Mouse (Mus musculus) urinary bladder, adult 2 months (tissue): Measurements from ENCODE around the gene Rundc1. TPM values are rescaled to one million over a fixed set of nuclear protein-coding genes. Genes with fewer than 3 reads are reported as not detected.

Experiments
- polyA plus RNA-seq: library from polyadenylated mRNA; depleted of rRNA; stranded (reverse); fragments of >200 nt; gene quantifications from 2 replicates; pipeline ENCODE4 v1.2.3, GENCODE M21; 2012; rRNA removed

Rundc1 gene
- polyA plus RNA-seq, 1 experiment: 22.9 TPM

Other genes with a start within 250 kb of the Rundc1 start
- 0.19 and 0.21 TPM in 2 replicates for gene Ccr10, start 249.6 kb upstream of the Rundc1 start, polyA plus RNA-seq
- 45.0 and 45.7 TPM in 2 replicates for gene Ezh1, start 198.6 kb upstream of the Rundc1 start, polyA plus RNA-seq
- 79.5 and 82.0 TPM in 2 replicates for gene Ramp2, start 179.1 kb upstream of the Rundc1 start, polyA plus RNA-seq
- 73.3 and 91.1 TPM in 2 replicates for gene Vps25, start 171.4 kb upstream of the Rundc1 start, polyA plus RNA-seq
- gene Wnk4, start 164.5 kb upstream of the Rundc1 start, polyA plus RNA-seq: 7.4 and 10.6 TPM in 2 replicates
- gene Cntd1, start 146.1 kb upstream of the Rundc1 start, polyA plus RNA-seq: 1.4 and 1.5 TPM in 2 replicates
- gene Coa3, start 146.0 kb upstream of the Rundc1 start, polyA plus RNA-seq: 155 and 156 TPM in 2 replicates
- 147 and 154 TPM in 2 replicates for gene Becn1, start 122.8 kb upstream of the Rundc1 start, polyA plus RNA-seq
- gene Psme3, start 108.9 kb upstream of the Rundc1 start, polyA plus RNA-seq: 60.6 and 68.7 TPM in 2 replicates
- 3.8 and 4.8 TPM in 2 replicates for gene Aoc2, start 100.0 kb upstream of the Rundc1 start, polyA plus RNA-seq
- gene Aoc3, start 94.5 kb upstream of the Rundc1 start, polyA plus RNA-seq: 59.2 and 75.5 TPM in 2 replicates
- gene G6pc, start 57.5 kb upstream of the Rundc1 start, polyA plus RNA-seq: not detected in 2 replicates
- gene Aarsd1, start 7.5 kb upstream of the Rundc1 start, polyA plus RNA-seq: 26.1 and 27.7 TPM in 2 replicates
- gene Gm27029, start 289 bp upstream of the Rundc1 start, polyA plus RNA-seq: 0.95 and 1.0 TPM in 2 replicates
- 21.1 and 28.2 TPM in 2 replicates for gene Ptges3l, start 248 bp downstream of the Rundc1 start, polyA plus RNA-seq
- 932 and 1,046 TPM in 2 replicates for gene Rpl27, start 17.2 kb downstream of the Rundc1 start, polyA plus RNA-seq
- gene Ifi35, start 23.3 kb downstream of the Rundc1 start, polyA plus RNA-seq: 66.6 and 79.9 TPM in 2 replicates
- 19.2 TPM in 2 replicates for gene Rnd2, start 39.9 kb downstream of the Rundc1 start, polyA plus RNA-seq
- 172 and 197 TPM in 2 replicates for gene Vat1, start 41.1 kb downstream of the Rundc1 start, polyA plus RNA-seq
- 0.43 and 0.59 TPM in 2 replicates for gene Brca1, start 126.9 kb downstream of the Rundc1 start, polyA plus RNA-seq
- 85.6 and 91.1 TPM in 2 replicates for gene Nbr1, start 127.1 kb downstream of the Rundc1 start, polyA plus RNA-seq
- 31.8 and 34.3 TPM in 2 replicates for gene Tmem106a, start 157.2 kb downstream of the Rundc1 start, polyA plus RNA-seq
- not detected in 2 replicates for gene Gm11634, start 174.2 kb downstream of the Rundc1 start, polyA plus RNA-seq
- 34.4 and 37.5 TPM in 2 replicates for gene Rdm1, start 202.1 kb downstream of the Rundc1 start, polyA plus RNA-seq
- 41.9 and 52.2 TPM in 2 replicates for gene Arl4d, start 240.5 kb downstream of the Rundc1 start, polyA plus RNA-seq